Mouse (Mus musculus) left cerebral cortex, adult 8-10 months (tissue): ENCODE measurements around the gene Gh. TPM values are rescaled to one million over a fixed set of nuclear protein-coding genes. Genes with fewer than 3 reads are reported as not detected.

Experiments used
- DNase-seq, 2 experiments: peaks; one replicate each; pipeline ENCODE4 v3.0.0; 2022; ENCODE audit warnings: low spot score in 2 of 2
- total RNA-seq, 4 experiments: library from RNA; stranded (reverse); gene quantifications; 2 replicates each; pipeline ENCODE4 v1.2.4; 2022

The Gh gene
- total RNA-seq, 4 experiments from 2014 or later, result 1.1 to 16.8 TPM; not detected in 2

DNA sequence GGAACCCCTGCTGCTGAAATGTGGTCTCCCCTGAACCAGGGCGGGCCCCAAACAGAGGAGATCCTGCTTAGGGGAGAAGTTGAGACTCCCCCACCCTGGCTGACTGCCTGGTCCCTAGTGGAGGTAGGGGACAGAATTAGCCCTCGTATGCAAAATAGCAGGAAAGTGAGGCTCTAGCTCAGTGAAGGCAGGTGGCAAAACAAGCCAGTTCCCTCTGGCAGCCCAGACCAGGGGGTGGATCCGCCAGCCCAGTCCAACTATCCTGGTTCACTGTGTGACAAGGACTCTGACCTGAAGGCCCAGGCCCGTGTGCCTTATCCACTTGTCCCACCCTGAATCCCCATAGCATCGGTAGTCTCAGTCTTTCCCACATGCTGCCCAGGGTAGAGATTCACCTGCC, 8.5 kb upstream of the Gh start:
- DNase-seq, result no peak

DNA sequence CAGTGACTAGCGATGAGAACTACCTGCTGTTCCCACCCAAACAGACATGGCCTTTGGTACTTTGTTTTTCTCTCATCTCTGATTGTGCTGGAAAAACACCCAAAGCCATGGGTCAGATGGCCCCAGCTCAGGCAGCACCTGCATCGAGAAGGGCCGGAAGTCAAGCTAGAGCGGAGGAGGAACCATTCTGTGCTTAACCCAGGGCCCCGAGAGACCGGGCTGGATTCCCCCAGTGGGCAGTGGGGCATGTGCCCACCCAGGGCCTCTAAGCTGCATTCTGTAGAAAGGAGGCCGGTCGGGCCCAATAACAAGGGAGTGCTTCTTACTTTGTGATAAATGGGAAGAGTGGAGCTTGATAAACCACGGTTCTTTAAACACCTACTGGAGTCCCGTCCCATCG, 6.5 kb upstream of the Gh start:
- no peak for DNase-seq

DNA sequence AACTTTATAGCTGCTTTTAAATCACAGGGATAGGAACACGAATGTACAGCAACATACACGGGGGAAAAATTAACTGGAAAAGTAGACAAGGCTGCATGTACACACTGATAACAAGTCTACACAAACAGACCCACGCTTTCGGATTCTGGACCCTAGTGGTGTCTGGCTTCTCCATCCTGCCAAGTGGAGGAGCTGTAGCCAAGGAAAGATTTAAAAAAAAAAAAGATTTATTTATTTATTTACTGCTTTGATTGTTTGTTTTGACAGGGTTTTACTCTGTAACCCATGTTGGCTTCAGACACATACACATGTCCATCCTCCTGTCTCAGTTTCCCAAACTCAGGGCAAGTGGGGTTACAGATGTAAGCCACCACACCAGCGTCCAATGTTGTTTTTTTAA, 5.8 kb upstream of the Gh start:
- DNase-seq, result no peak

DNA sequence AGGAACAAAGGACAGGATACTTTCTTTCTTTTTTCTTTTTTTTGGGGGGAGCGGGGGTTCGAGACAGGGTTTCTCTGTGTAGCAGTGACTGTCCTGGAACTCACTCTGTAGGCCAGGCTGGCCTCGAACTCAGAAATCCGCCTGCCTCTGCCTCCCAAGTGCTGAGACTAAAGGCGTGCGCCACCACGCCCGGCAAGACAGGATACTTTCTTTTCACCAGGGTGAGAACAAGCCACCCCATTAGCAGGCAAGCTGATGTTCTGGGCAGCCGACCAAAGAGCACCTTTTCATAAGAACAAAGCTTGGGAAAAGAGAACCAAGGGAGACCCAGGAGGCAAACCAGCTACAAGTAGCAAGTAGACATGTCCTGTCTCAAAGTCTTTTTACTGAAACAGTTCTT, 5.1 kb upstream of the Gh start:
- DNase-seq, result no peak

DNA sequence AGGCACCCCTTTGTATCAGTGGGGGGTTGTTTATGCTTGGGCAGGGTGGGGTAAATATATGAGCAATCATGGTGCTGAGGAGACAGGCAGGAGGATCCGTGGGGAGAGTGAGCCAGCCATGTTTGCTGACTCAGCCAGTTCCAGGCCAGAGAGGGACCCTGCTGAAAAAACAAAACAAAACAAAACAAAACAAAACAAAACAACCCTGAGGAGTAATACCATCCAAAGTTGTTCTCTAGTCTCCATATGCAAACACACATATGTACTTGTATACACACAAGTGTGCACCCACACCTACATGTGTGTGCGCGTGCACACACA, 4.4 kb upstream of the Gh start:
- no peak for DNase-seq

DNA sequence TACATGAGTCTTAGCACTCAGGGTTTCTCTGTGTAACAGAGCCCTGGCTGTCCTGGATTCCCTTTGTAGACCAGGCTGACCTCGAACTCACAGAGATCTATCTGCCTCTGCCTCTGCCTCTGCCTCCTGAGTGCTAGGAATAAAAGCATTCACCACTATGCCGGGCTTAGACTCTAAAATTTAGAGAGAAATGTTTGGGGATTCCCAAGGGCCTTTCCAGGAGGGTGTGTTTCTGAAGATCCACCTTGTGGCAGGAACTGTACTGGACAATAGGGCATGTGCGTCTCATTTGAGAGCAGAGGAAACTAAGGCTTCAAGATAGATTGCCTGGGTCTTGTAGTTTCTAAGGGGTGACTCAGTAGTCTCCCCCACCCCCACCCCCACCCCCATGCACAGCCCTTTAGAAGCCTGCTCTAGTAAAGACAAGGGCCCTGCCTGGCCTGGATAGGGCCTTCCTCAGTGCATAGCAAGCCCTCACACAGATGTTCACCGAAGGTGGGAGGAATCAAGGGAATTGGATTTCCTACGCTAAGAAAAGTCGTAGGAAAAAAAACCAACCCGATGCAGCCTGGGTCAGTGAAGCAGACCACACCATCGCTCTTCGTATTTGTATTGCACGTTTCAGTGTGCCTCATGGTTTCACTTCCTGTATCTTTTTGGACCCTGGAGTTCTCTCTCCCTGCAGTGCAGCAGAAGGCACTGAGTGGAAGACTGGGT, 3.8 kb upstream of the Gh start:
- no peak for DNase-seq

DNA sequence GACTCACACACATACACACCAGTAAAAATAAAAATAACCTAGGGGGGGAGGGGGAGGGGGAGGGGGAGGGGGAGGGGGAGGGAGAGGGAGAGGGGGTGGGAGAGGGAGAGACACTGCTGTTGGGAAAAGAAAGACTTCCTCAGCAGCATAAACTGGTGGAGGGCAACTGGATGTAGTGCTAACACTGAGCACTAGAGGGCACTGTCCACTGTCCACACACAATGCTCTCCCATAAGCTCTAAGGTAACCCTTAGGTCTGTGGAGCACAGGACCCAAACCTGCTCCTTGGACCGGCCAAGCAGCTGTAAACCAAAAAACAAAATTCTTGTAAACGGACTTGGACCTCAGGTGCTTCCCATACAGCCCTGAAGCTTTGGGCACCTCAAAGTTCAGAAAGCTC, 969 bp upstream of the Gh start:
- DNase-seq, result no peak

DNA sequence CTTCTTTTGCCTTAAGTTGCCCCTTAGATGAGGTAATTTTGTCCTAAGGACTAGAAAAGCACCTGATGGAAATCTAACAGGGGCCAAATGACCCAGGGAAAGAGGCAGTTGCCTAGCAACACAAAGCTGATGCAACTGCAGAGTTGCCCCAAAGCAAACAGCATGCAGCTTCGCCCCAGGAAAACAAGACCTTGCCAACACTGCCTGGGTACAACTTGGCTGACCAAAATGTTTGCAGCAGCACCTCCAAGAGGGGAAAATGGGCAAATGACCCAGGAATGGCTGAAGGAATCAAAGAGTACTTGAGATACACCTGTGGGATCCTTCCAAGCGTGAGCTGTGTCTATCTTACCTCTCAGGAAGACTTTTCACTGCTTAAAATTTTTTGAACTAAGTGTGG, 9.8 kb downstream of the Gh start:
- DNase-seq, result no peak

DNA sequence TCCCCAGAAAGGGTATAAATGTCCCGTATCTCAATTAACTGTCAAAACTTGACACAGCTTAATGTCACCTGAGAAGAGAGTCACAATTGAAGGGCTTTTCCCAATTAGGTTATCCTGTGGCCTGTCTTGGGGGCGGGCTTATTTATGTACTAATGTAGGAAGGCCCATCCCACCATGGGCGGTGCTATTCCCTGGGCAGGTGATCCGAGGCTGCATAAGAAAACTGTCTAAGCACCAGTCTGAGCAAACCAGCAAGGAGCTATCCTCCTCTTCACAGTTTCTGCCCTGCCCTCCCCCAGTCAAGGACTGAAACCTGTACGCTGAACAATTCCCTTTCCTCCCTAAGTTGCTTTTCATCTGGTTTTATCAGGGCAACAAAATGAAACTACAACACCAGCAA, 11.3 kb downstream of the Gh start:
- no peak for DNase-seq

DNA sequence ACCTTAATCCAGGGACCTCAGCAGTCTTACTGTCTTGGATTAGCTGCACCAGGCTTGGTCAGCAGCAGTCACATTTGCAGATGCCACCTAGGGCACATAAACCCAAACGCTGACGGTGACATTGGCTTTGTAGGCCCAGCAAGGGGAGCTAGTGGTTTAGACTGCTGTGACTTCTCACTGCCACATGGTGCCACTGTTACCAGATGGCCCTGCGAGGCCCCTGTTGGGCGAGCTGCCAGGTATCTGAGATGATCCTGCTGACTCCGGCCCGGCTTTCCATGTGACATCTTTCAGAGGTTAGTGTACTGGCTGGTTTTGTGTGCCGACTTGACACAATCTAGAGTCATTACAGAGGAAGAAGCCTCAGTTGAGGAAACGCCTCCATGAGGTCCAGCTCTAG, 12.3 kb downstream of the Gh start:
- no peak for DNase-seq

DNA sequence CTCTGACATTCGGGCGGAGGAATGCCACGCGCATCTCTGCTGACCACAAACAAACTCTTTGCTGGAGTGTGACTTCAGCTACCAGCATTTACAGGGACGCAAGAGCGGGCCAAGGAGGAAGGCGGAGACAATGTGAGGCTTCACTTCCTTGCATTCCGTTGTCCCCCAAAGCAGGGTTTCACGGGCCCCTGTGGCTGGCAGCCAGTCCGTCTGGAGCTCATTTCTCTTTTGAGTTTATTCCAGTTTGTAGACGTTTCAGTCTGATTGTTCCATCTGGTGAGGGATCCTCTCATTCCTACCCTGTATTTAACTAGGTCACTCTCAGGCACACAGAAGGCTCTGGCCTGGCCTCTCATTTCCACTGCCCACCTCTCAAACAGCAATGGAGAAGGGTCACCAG, 14.7 kb downstream of the Gh start:
- DNase-seq, result no peak

DNA sequence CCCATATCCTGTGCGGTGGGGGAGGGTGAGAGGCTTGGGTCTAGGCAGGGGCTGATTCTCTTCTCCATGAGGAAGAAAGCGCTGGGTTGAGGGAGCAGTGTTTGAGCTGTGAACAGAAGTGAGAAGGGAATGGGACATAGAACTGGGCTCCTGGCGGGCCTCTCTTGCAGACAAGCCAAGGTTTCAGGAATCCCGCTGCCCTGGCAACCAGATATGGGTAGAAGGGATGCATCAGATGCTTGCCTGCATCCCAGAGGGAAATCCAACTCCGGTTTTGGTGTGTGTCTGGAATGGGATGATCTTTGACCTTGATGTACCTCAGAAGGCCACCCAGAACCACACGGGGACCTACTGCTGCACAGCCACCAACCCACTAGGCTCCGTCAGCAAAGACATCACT, 15.5 kb downstream of the Gh start:
- DNase-seq, result no peak

DNA sequence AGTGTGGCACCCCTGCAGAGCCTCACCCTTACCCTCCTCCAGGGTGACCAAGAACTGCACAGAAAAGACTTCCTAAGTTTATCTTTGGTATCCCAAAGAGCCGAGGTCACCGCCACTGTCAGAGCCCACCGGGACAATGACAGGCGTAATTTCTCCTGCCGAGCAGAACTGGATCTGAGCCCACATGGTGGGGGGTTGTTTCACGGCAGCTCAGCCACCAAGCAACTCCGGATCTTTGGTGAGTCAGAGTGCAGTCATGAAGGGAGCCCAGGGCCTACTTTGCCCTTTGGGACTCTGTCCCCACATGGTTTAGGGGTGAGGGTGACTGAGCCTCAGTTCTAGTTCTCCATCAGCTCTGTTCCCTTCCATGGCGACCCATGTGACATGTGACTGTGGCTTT, 17.5 kb downstream of the Gh start:
- DNase-seq, result no peak

DNA sequence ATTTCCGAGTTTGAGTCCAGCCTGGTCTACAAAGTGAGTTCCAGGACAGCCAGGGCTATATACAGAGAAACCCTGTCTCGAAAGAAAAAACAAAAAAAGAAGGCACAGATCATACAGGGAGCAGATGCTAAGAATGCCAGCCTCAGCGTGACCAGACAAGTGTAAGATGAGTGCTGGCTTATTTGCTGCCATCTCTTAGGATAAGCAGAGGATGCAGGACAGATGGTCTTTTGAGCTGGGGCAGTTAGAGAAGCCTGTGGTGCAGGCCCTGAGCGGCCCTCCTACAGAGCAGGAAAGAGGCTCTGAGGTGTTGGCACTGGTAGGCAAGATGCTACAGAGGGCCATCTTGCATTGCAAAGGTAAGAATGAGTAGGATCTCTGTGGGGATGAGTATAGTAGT, 18.3 kb downstream of the Gh start:
- DNase-seq, result no peak

DNA sequence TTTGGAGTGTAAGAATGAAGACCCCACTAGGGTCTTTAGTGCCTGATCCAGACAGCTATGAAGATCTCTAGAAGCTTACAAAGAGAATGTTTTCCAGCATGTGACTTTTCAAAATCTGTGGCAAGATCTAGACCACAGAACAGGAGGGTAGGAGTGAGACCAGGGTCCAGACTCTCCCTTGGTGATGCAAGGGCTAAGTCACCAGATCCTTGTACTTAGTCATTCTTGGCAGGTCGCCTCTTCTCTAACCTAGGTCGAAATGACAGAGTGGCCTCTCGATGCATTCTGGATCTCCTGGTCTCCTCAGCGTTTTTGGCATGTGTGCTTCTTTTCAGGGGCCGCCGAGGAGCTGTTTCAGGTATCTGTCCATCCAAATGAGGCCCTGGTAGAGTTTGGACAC, 19.2 kb downstream of the Gh start:
- DNase-seq, result no peak

DNA sequence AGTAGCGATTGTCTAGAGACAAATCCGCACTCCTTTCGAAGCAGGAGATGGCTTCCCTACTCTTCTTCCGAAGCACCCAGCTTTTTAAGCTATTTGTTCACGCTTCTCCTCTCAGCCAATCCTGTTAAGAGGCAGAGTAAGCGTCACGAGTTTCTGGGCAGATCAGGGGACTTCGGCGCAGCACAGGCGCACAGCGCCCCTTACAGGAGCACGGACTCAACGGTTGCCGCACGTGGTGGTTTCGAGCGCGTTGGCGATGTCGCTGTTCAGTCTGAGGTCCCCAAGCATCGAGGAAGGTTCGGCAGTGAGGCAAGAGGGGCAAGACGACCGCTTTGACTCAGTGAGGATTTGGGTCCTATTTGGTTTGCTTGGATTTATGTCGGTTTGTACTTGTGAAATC, 25.2 kb downstream of the Gh start, which contains the start of gene Tcam1:
TSS of gene Tcam1 (plus strand) at position 219 of the 400 bp plus-strand sequence.
- DNase-seq, result peak; percentile 80 to 92

DNA sequence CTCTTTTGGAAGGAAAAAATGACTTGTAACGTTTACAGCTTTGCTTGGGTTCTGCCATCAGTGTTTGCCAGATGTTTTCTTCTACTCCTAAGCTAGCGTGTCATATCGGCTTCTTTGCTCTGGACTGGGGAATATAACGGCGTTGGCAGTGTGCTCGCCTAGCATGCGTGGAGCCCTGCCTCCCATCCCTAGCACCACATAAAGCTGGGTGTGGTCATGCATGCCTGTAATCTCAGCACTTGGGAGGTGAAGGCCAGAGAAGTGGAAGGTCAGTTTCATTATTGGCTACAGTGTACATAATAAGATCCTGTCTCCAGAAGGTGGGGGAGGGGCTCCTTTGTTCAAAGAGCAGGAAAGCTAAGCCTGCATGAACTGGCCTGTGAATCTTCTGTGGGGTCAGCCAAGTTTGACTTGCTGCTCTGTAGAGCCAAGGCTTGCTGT, 26.7 kb downstream of the Gh start:
- DNase-seq, result no peak

DNA sequence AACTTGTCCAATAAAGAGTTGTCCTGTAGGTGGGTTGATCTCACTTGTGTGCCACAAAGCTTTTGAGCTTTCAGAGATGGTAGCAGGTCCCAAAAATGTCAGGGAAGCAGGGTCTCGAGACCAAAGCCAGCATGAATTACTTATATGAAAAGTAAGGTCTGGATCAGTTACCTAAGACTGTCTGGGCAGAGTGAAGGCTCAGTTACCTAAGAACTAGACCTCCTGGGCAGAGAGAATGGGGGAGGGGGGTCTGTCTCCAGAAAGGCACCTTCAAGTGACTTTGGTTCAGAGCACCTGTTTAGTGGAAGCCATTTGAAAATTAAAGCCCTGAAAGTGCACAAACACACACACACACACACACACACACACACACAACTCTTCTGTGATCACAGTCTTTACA, 27.3 kb downstream of the Gh start:
- no peak for DNase-seq

DNA sequence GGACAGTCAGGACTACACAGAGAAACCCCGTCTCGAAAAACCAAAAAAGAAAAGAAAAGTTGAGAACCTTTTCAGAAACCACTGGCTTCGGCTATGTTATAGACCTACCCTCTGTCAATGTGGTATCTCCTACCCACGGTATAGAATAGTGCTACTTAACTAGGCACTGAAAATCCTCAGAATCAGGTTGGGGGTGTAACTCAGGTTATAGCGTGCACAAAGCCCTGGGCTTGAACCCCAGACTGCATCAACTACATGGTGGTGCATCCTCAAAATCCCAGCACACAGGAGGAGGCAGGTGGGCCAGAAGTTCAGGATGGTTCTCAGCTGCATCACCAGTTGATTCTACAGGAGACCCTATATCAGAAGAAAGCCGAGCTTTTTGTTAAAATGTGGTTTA, 27.9 kb downstream of the Gh start:
- DNase-seq, result no peak

DNA sequence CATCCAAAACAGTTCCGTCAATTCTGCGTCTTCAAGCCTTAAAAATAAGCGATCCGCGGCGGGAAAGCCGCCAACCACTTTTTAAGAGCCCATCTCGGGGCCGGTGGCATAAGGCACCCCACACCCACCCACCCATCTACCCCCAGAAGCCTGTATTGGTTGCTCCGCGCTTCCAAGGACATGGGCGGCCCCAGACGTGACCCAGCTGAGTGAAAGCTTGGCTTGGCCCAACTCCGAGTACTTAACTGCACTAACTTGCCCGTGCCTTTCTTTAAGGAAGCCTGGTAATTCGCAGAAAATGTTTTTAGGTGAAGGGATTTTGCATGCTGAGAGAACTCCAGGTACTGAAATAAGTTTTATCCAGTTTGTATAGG, 28.4 kb downstream of the Gh start:
- no peak for DNase-seq

DNA sequence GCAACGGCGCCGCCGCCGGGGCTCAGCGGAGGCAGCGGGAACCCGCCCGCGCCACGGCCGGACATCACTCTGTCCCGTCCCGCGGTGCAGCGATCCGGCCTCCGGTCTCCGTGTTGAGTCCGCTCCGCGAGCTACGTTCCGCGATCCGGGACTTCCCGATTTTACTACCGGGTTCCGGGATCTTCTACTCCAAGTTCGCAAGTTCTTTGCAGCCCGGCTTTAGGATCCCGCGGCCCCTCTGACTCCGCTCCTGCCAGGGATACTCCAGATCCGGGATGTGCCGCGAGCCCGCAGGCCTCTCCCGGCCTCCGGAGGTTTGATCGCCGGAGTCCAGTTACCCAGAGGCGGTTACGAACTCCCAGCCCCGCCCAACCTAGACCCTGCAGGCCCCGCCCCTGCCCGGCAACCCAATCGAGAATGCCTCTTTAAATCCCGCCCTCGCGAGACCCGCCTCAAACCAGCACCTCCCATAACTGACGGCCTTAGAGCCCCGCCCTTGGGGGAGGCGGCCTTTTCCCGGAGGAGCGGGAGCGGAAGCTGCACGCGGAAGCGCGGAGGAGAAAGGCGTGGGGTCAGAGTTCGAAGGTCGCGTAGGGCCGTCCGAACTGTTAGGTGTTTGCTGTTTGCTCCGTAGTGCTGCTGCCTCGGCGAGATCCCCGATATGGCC, 28.9 kb downstream of the Gh start, which contains the start of gene Smarcd2:
TSS of gene Smarcd2 (minus strand) at position 329 of the 667 bp plus-strand sequence.
- peak; percentile 93 to 99 for DNase-seq

DNA sequence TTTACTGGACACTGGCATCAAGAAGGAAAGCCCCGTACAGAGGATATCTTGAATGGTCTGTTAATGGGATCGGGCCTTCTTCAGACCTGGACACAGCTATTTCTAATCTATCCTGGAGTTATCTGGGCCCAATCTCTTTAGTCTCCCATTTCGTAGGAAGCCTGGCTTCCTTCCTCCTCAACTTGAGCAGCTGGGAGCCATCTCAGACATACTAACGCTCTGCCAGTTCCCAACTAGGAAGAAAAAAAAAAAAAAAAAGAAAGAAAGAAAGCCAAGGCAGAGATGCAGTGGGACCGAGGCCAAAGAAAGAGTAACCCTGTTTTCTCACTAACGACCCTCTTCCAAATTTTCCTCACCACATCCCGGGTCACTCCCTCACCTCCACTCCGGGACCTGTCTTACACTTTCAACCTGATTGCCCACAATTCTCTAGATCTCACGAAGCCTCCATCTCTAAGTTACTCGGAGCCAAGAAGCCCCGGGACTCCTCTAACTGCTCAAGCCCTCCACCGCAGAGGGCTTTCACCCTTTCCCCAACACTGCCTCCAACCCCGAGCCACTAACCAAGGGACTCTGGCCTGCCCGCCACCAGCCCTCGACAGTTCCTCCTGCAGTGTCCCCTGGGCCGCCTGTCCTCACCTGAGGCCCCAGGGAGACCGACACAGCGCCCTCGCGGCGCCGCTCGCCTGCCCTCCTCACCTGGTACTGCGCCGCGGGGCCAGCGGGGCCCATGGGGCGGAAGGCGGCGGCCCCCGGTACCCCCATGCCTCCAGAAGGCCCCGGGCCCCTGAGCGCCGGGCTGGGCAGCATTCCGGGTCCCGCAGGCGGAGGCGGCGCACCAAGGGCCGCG, 29.6 kb downstream of the Gh start:
- no peak for DNase-seq
